In genomic region chr5:123141555-123142160, GRCm38 (mm10) we compare ENCODE assay signal across 8 mouse cellular contexts. TPM values are rescaled to one million over a fixed set of nuclear protein-coding genes. Genes with fewer than 3 reads are reported as not detected.
DNase-seq lines count a peak whose midpoint lies in the region; ATAC-seq and TF ChIP-seq lines count a peak whose summit lies in the region.

No protein-coding gene starts in this region.

- peak overlapping the region; percentile 91 for H3K4me2 ChIP-seq in forebrain, embryonic 11.5 days (ENCODE audit: low read depth, low read length, severe bottlenecking)
- peak overlapping the region; percentile 99 for H3K4me2 ChIP-seq in lung, embryonic 15.5 days

- WGBS in forebrain, embryonic 11.5 days: under 1% methylated on average over 37 of the region's 38 CpGs
- under 1% methylated on average over 25 of the region's 38 CpGs for WGBS in lung, embryonic 15.5 days

- H3K27ac ChIP-seq in bone marrow macrophage, adult 2 months (ENCODE audit: insufficient read depth, low read depth, low read length): peak overlapping the region; percentile 96
- H3K27ac ChIP-seq in forebrain, embryonic 11.5 days (ENCODE audit: low read depth, low read length): peak overlapping the region; percentile 100
- peak overlapping the region; percentile 100 for H3K27ac ChIP-seq in lung, embryonic 15.5 days

- DNase-seq in retina, embryonic 14.5 days (ENCODE audit: low spot score): peak; percentile 68
- no peak for DNase-seq in retina, postnatal 1 day
- peak; percentile 80 for DNase-seq in forebrain, embryonic 11.5 days (ENCODE audit: low spot score)
- DNase-seq in induced T-regulatory cell, adult 2 months (ENCODE audit: low read depth): peak; percentile 66
- peak; percentile 73 to 78 for DNase-seq in right cerebral cortex, postnatal 10 days (ENCODE audit: low spot score in 2 of 2)
- DNase-seq in layer of hippocampus, adult 8-10 months (ENCODE audit: low spot score in 2 of 2): no peak

- no peak for TF ChIP-seq POLR2A in bone marrow macrophage, adult 2 months (IDR thresholded peaks at IDR 0.05; ENCODE audit: borderline replicate concordance, low read depth, low read length)

- peak overlapping the region; percentile 67 for H3K4me3 ChIP-seq in bone marrow macrophage, adult 2 months (ENCODE audit: insufficient read depth, low read length)
- peak overlapping the region; percentile 93 for H3K4me3 ChIP-seq in forebrain, embryonic 11.5 days (ENCODE audit: low read depth, low read length)
- H3K4me3 ChIP-seq in lung, embryonic 15.5 days: peak overlapping the region; percentile 93

- H3K4me1 ChIP-seq in bone marrow macrophage, adult 2 months (ENCODE audit: control insufficient read depth, insufficient read depth, low read length): peaks cover 7% of the 10 kb centered on the region
- H3K4me1 ChIP-seq in forebrain, embryonic 11.5 days (replicated peaks; ENCODE audit: control insufficient read depth, insufficient read depth, low read length): peaks cover 27% of the 10 kb centered on the region
- H3K4me1 ChIP-seq in lung, embryonic 15.5 days: peaks cover 43% of the 10 kb centered on the region

- no peaks in the 10 kb centered on the region for H3K36me3 ChIP-seq in forebrain, embryonic 11.5 days (ENCODE audit: control insufficient read depth, insufficient read depth, low read length)
- peaks cover 9% of the 10 kb centered on the region for H3K36me3 ChIP-seq in lung, embryonic 15.5 days

- peak overlapping the region; percentile 99 for H3K9ac ChIP-seq in forebrain, embryonic 11.5 days (ENCODE audit: low read length)
- H3K9ac ChIP-seq in lung, embryonic 15.5 days: peak overlapping the region; percentile 99

- H3K9me3 ChIP-seq in forebrain, embryonic 11.5 days (ENCODE audit: control insufficient read depth, low read length): no peaks in the 10 kb centered on the region
- H3K9me3 ChIP-seq in lung, embryonic 15.5 days: no peaks in the 10 kb centered on the region

- no peaks in the 10 kb centered on the region for H3K27me3 ChIP-seq in forebrain, embryonic 11.5 days (ENCODE audit: control insufficient read depth, insufficient read depth, low read length)
- H3K27me3 ChIP-seq in lung, embryonic 15.5 days: no peaks in the 10 kb centered on the region

- TF ChIP-seq CTCF in bone marrow macrophage, adult 2 months (IDR thresholded peaks at IDR 0.05; ENCODE audit: low read depth, low read length): no peak

- no peak; the same call in 1 of the 2 replicates for ATAC-seq in forebrain, embryonic 11.5 days (replicated peaks; ENCODE audit: low FRiP score)
- no peak for ATAC-seq in lung, embryonic 15.5 days (ENCODE audit: borderline replicate concordance, extremely low read depth, low FRiP score, low TSS enrichment)

RNA-seq across cellular contexts. Expression of gene Setd1b, which starts 0.3 kb away (rescaled TPM):
- 27.3 and 28.2 TPM in 2 replicates for polyA plus RNA-seq in bone marrow macrophage, adult 2 months (2012; ENCODE audit: insufficient read depth, insufficient read length, missing spikeins)
- polyA plus RNA-seq in forebrain, embryonic 11.5 days (2014; fragmentation: Nextera tagmentation; extraction: Ambion mirVana): 13.9 and 15.0 TPM in 2 replicates
- polyA plus RNA-seq in lung, embryonic 15.5 days (2015; fragmentation: Nextera tagmentation; extraction: Ambion mirVana): 8.7 and 9.2 TPM in 2 replicates
- 10 to 100 TPM; 33.1 to 37.9 (median 35.0) TPM for total RNA-seq in layer of hippocampus, adult 8-10 months (2022)

RNA-seq across cellular contexts. Expression of gene Rhof, which starts 9.2 kb away (rescaled TPM):
- 1.8 and 2.7 TPM in 2 replicates for polyA plus RNA-seq in bone marrow macrophage, adult 2 months (2012; ENCODE audit: insufficient read depth, insufficient read length, missing spikeins)
- 1.2 and 1.9 TPM in 2 replicates for polyA plus RNA-seq in forebrain, embryonic 11.5 days (2014; fragmentation: Nextera tagmentation; extraction: Ambion mirVana)
- 2.7 and 2.8 TPM in 2 replicates for polyA plus RNA-seq in lung, embryonic 15.5 days (2015; fragmentation: Nextera tagmentation; extraction: Ambion mirVana)
- total RNA-seq in layer of hippocampus, adult 8-10 months (2022): 10 to 100 TPM; 42.0 to 46.6 (median 45.3) TPM

RNA-seq across cellular contexts. Expression of gene Psmd9, which starts 27.6 kb away (rescaled TPM):
- 31.0 and 31.4 TPM in 2 replicates for polyA plus RNA-seq in bone marrow macrophage, adult 2 months (2012; ENCODE audit: insufficient read depth, insufficient read length, missing spikeins)
- 68.5 and 77.8 TPM in 2 replicates for polyA plus RNA-seq in forebrain, embryonic 11.5 days (2014; fragmentation: Nextera tagmentation; extraction: Ambion mirVana)
- polyA plus RNA-seq in lung, embryonic 15.5 days (2015; fragmentation: Nextera tagmentation; extraction: Ambion mirVana): 85.3 and 88.7 TPM in 2 replicates
- 10 to 100 TPM; 26.2 to 34.3 (median 27.4) TPM for total RNA-seq in layer of hippocampus, adult 8-10 months (2022)

RNA-seq across cellular contexts. Expression of gene Hpd, which starts 40.9 kb away (rescaled TPM):
- polyA plus RNA-seq in bone marrow macrophage, adult 2 months (2012; ENCODE audit: insufficient read depth, insufficient read length, missing spikeins): not detected in 2 replicates
- polyA plus RNA-seq in forebrain, embryonic 11.5 days (2014; fragmentation: Nextera tagmentation; extraction: Ambion mirVana): not detected in 2 replicates
- 0.72 TPM in 1 of 2 replicates, not detected in the other for polyA plus RNA-seq in lung, embryonic 15.5 days (2015; fragmentation: Nextera tagmentation; extraction: Ambion mirVana)
- not detected for total RNA-seq in layer of hippocampus, adult 8-10 months (2022)

Comparison
In these comparisons a context has a peak if more than half of its experiments do, and no peak if none do; other contexts are left out.
1. DNase-seq: peak in retina, embryonic 14.5 days (single experiment), forebrain, embryonic 11.5 days (single experiment), induced T-regulatory cell, adult 2 months (single experiment) and right cerebral cortex, postnatal 10 days (2 of 2); none in retina, postnatal 1 day (single experiment) and layer of hippocampus, adult 8-10 months (0 of 2).
2. Peak in every context shown above with its lines, with median percentiles within 50 percentile points of each other: H3K27ac ChIP-seq and H3K4me3 ChIP-seq.